Mouse (Mus musculus) liver, embryonic 14.5 days (tissue): Measurements from ENCODE around the gene Astn2.

Experiments
- CTCF ChIP-seq: IDR thresholded peaks from 2 replicates; pipeline ENCODE4 v1.5.1; 2016; ENCODE audit warnings: antibody characterized with exemption, low read depth, control low read depth
- EP300 ChIP-seq: IDR thresholded peaks from 2 replicates; pipeline ENCODE4 v1.6.1; 2016; ENCODE audit warnings: antibody characterized with exemption, low read depth

DNA sequence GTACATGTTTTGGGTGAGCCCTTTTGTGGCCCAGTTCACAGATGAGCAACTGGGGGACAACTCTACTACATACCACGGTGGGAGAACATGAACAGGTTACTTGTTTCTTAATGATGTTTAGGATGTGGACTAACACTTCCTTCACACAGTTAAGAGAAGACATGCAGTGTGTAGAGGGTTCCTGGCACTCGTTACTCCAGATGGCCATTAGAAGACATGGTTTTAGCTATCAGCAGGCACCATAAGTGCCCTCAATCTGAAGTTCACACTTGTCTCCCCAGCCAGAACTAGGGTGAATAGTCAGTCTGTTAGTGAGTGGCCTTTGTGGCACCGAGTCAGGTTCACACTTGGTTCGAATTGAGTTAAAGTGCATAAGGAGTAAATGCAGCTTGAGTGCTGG is 796.3 kb downstream of the Astn2 start:
- TF ChIP-seq CTCF (no peak), EP300 (no peak)
